Mouse (Mus musculus): ENCODE results near the gene Smarca2.
"Not testable (repeated sequence)": the region's sequence is repeated elsewhere in the genome, so short reads cannot be mapped to it uniquely, and the experiment has no call there.

DNA sequence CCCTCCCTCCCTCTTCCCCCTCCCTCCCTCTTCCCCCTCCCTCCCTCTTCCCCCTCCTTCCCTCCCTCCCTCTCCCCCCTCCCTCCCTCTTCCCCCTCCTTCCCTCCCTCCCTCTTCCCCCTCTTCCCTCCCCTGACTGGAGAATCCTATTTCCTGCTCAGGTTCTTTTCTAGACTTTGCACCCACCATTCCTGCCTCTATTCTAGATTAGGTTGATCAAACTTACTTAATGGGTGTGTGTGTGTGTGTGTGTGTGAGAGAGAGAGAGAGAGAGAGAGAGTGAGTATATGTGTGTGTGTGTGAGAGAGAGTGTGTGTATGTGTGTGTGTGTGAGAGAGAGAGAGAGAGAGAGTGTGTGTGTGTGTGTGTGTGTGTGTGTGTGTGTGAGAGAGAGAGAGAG, 66.6 kb downstream of the Smarca2 start:
- not testable (repeated sequence) for TF ChIP-seq POLR2A (IDR thresholded peaks at IDR 0.05; ENCODE audit: insufficient read length, low read depth); TCF3 (IDR thresholded peaks at IDR 0.05; ENCODE audit: insufficient read length, low read depth); E2F4 (IDR thresholded peaks at IDR 0.05; ENCODE audit: insufficient read depth); POLR2AphosphoS2 (IDR thresholded peaks at IDR 0.05; ENCODE audit: insufficient read length, low read depth); USF1 (IDR thresholded peaks at IDR 0.05; ENCODE audit: low read depth); CEBPB (IDR thresholded peaks at IDR 0.05; ENCODE audit: insufficient read depth, poor library complexity, severe bottlenecking)

Data from myocyte (in vitro differentiated cells).